Mouse (Mus musculus): Measurements from ENCODE around the gene Zfp217. TPM values are rescaled to one million over a fixed set of nuclear protein-coding genes. Genes with fewer than 3 reads are reported as not detected.

The Zfp217 gene
- polyA plus RNA-seq, 1 experiment: 32.1 TPM

DNA sequence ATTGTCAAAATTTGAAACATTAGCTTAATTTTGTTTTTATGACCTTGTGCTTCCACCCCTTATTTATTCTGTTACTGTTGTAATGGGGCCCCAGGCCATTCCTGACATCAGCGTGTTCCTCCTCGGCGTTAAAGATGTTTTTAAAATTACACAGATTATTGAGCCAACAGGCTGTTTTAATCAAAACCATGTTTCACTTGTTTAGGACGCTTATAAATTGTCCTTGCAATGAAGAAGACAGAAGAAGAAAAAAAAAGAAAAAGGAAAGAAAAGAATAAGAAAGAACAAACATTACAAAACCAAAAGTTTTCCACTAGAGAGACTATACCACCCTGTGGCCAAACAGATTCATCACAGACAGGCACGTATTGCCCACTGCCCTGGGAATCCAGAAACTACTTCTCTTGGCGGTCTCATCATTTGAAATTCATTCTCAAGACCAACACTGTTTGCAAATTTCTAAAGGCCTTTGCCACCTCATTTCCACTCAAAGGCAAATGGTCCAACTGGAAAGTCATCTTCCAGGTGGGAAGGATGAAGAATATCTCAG lies 70.9 kb downstream of the Zfp217 start:
- Histone ChIP-seq H3K27me3 (ENCODE audit: control insufficient read depth, insufficient read depth, low read length) (no peaks in the 10 kb centered on the region), H3K4me1 (replicated peaks; ENCODE audit: control insufficient read depth, insufficient read depth, low read length) (no peaks in the 10 kb centered on the region), H3K27ac (ENCODE audit: control insufficient read depth, insufficient read depth, low read length) (no peak overlapping the region), H3K4me3 (ENCODE audit: control insufficient read depth, insufficient read depth, low read length) (no peak overlapping the region), H3K36me3 (ENCODE audit: control insufficient read depth, insufficient read depth, low read length) (no peaks in the 10 kb centered on the region)
- no peak for DNase-seq
- WGBS: 81% methylated on average over 6 of the region's 6 CpGs
- TF ChIP-seq POLR2A (IDR thresholded peaks at IDR 0.05; ENCODE audit: control insufficient read depth, extremely low read depth, insufficient read depth, low read length, poor library complexity) (no peak), CTCF (IDR thresholded peaks at IDR 0.05; ENCODE audit: borderline replicate concordance, control insufficient read depth, extremely low read depth, insufficient read depth, low read length, poor library complexity) (no peak)

DNA sequence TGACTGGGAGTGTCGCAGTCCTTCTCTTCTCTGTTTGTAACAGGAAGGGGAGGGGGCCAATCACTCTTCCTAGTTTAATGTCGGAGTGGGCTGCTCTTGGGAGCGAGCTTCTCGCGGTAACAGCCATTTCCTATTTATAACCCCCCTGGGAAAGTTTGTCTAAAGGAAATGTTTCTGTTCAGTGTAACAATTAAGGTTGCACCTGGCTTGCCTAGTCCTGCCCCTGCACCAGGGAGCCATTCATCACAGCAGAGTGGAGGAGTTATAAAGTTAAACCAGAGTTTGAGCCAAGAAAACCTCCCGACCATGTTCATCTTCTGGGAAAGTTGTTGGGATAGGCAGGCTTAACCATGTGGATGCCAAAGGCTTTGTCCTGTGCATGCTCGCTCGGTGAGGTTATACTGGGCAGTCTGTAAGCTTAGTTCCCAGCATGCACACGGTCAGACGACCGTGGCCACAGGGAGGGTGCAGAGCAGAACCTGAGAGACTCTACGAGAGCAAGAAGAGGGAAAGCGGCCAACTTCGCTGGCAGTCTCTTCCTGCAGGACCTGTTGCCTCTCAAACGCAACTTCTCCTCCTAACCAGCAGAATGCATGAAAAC lies 77.2 kb downstream of the Zfp217 start:
- no peak overlapping the region for H3K27ac ChIP-seq (ENCODE audit: control insufficient read depth, insufficient read depth, low read length)
- H3K27me3 ChIP-seq (ENCODE audit: control insufficient read depth, insufficient read depth, low read length): no peaks in the 10 kb centered on the region
- no peaks in the 10 kb centered on the region for H3K4me1 ChIP-seq (replicated peaks; ENCODE audit: control insufficient read depth, insufficient read depth, low read length)
- TF ChIP-seq CTCF (IDR thresholded peaks at IDR 0.05; ENCODE audit: borderline replicate concordance, control insufficient read depth, extremely low read depth, insufficient read depth, low read length, poor library complexity): no peak
- TF ChIP-seq POLR2A (IDR thresholded peaks at IDR 0.05; ENCODE audit: control insufficient read depth, extremely low read depth, insufficient read depth, low read length, poor library complexity): no peak
- H3K36me3 ChIP-seq (ENCODE audit: control insufficient read depth, insufficient read depth, low read length): no peaks in the 10 kb centered on the region
- 21% methylated on average over 15 of the region's 15 CpGs for WGBS
- DNase-seq: no peak
- H3K4me3 ChIP-seq (ENCODE audit: control insufficient read depth, insufficient read depth, low read length): no peak overlapping the region

DNA sequence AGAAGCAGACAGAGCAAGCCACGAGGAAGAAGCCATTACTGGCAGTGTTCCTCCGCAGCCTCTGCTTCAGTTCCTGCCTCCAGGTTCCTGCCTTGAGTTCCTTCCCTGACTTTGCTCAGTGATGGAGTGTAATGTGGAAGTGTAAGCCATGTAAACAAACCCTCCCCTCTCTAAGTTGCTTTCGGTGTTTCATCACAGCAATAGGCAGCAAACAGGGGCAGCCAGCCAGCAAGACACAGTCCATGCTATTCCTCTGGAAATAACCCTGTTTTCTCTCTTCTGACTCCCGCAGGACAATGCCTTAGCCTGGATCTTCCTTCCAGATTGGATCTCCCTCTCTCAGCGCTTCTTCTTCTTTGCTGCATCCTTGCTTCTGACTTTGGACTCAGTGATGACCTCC lies 77.9 kb downstream of the Zfp217 start:
- no peak for DNase-seq
- Histone ChIP-seq H3K4me3 (ENCODE audit: control insufficient read depth, insufficient read depth, low read length) (no peak overlapping the region), H3K36me3 (ENCODE audit: control insufficient read depth, insufficient read depth, low read length) (no peaks in the 10 kb centered on the region), H3K27me3 (ENCODE audit: control insufficient read depth, insufficient read depth, low read length) (no peaks in the 10 kb centered on the region), H3K27ac (ENCODE audit: control insufficient read depth, insufficient read depth, low read length) (no peak overlapping the region), H3K4me1 (replicated peaks; ENCODE audit: control insufficient read depth, insufficient read depth, low read length) (no peaks in the 10 kb centered on the region)
- TF ChIP-seq POLR2A (IDR thresholded peaks at IDR 0.05; ENCODE audit: control insufficient read depth, extremely low read depth, insufficient read depth, low read length, poor library complexity): no peak
- no peak for TF ChIP-seq CTCF (IDR thresholded peaks at IDR 0.05; ENCODE audit: borderline replicate concordance, control insufficient read depth, extremely low read depth, insufficient read depth, low read length, poor library complexity)
- WGBS: 89% methylated on average over 5 of the region's 5 CpGs

DNA sequence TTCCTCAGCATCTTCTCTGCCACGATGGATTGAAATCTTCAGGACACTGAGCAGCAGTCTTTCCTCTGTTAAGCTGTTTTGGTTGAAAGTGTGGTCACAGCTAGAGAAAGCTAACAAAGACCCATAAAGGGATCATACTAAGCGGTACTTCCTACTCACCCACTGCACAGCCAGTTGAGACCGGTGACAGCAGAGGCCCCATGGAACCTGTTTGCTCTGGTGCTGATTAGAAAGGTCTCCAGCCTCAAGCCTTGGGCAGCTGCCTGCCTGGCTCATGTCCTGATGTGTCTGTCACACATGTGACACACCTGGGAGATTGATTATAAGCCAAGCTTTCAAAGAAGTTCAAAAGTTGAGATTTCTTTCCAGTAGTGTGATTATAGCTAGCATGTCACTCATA lies 85.5 kb downstream of the Zfp217 start:
- 87% methylated on average over 3 of the region's 3 CpGs for WGBS
- Histone ChIP-seq H3K36me3 (ENCODE audit: control insufficient read depth, insufficient read depth, low read length) (no peaks in the 10 kb centered on the region), H3K27ac (ENCODE audit: control insufficient read depth, insufficient read depth, low read length) (no peak overlapping the region), H3K27me3 (ENCODE audit: control insufficient read depth, insufficient read depth, low read length) (no peaks in the 10 kb centered on the region), H3K4me3 (ENCODE audit: control insufficient read depth, insufficient read depth, low read length) (no peak overlapping the region), H3K4me1 (replicated peaks; ENCODE audit: control insufficient read depth, insufficient read depth, low read length) (no peaks in the 10 kb centered on the region)
- DNase-seq: no peak
- TF ChIP-seq CTCF (IDR thresholded peaks at IDR 0.05; ENCODE audit: borderline replicate concordance, control insufficient read depth, extremely low read depth, insufficient read depth, low read length, poor library complexity) (no peak), POLR2A (IDR thresholded peaks at IDR 0.05; ENCODE audit: control insufficient read depth, extremely low read depth, insufficient read depth, low read length, poor library complexity) (no peak)

DNA sequence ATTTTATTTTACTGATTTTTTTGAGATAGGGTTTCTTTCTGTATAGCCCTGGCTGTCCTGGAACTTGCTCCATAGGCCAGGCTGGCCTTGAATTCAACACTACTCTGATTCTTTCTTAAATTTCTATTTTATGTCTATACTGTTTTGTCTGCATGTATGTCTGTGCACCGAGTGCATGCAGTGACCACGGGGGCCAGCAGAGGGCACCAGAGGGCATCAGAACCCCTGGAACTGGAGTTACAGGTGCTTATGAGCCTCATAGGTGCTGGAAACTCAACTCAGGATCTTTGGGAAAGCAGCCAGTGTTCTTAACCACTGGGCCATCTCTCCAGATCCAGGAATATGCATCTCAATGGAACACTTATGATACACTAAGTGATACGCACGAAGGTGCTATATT lies 87.8 kb downstream of the Zfp217 start:
- Histone ChIP-seq H3K36me3 (ENCODE audit: control insufficient read depth, insufficient read depth, low read length) (no peaks in the 10 kb centered on the region), H3K4me1 (replicated peaks; ENCODE audit: control insufficient read depth, insufficient read depth, low read length) (no peaks in the 10 kb centered on the region), H3K4me3 (ENCODE audit: control insufficient read depth, insufficient read depth, low read length) (no peak overlapping the region), H3K27me3 (ENCODE audit: control insufficient read depth, insufficient read depth, low read length) (no peaks in the 10 kb centered on the region), H3K27ac (ENCODE audit: control insufficient read depth, insufficient read depth, low read length) (no peak overlapping the region)
- DNase-seq: peak; percentile 67
- WGBS: 77% methylated on average over 4 of the region's 4 CpGs
- peak; percentile 81; the same call in 1 of the 2 replicates for TF ChIP-seq CTCF (IDR thresholded peaks at IDR 0.05; ENCODE audit: borderline replicate concordance, control insufficient read depth, extremely low read depth, insufficient read depth, low read length, poor library complexity)
- TF ChIP-seq POLR2A (IDR thresholded peaks at IDR 0.05; ENCODE audit: control insufficient read depth, extremely low read depth, insufficient read depth, low read length, poor library complexity): no peak

DNA sequence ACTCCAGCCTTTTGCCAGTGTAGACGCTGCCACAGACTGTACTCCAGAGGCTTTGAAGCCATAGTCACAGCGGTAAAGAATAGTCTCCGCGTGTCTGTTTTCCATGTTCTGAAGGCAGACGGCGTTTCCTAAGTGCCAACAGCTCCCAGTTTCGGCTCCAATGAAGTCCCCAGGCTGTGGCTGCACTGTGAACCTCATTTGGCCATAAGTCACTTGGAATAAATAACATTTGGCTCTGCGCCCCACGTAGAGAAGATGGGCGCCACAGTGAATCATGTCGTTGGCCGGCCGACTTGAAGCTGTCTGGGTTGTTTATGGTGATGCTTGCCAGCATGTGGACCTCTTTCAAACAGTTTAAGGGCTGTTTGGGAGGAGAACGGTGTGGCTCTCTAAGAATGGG lies 89.1 kb downstream of the Zfp217 start:
- Histone ChIP-seq H3K4me1 (replicated peaks; ENCODE audit: control insufficient read depth, insufficient read depth, low read length) (no peaks in the 10 kb centered on the region), H3K36me3 (ENCODE audit: control insufficient read depth, insufficient read depth, low read length) (no peaks in the 10 kb centered on the region), H3K27me3 (ENCODE audit: control insufficient read depth, insufficient read depth, low read length) (no peaks in the 10 kb centered on the region), H3K4me3 (ENCODE audit: control insufficient read depth, insufficient read depth, low read length) (no peak overlapping the region), H3K27ac (ENCODE audit: control insufficient read depth, insufficient read depth, low read length) (no peak overlapping the region)
- DNase-seq: no peak
- TF ChIP-seq CTCF (IDR thresholded peaks at IDR 0.05; ENCODE audit: borderline replicate concordance, control insufficient read depth, extremely low read depth, insufficient read depth, low read length, poor library complexity) (no peak), POLR2A (IDR thresholded peaks at IDR 0.05; ENCODE audit: control insufficient read depth, extremely low read depth, insufficient read depth, low read length, poor library complexity) (no peak)
- 95% methylated on average over 14 of the region's 14 CpGs for WGBS
